Mouse (Mus musculus) hindbrain, embryonic 14.5 days (tissue): ENCODE measurements around the gene Otub2. TPM values are rescaled to one million over a fixed set of nuclear protein-coding genes. Genes with fewer than 3 reads are reported as not detected.

Source experiments
- ATAC-seq: fragments of 200-750 bp; cut with Nextera tagmentation; 2 replicates; pipeline ENCODE4 v1.8.0; 2017; ENCODE audit warnings: moderate number of reproducible peaks, mild to moderate bottlenecking, moderate TSS enrichment, moderate library complexity; ENCODE audit not compliant: low FRiP score
- DNase-seq: peaks from one replicate; pipeline ENCODE4 v3.0.0-alpha.2; 2015; ENCODE audit warnings: low spot score
- H3K27ac ChIP-seq: fragments of 300-500 bp; sonication (generic); 2 replicates; pipeline ENCODE4 v1.5.1; 2014; ENCODE audit warnings: mild to moderate bottlenecking, moderate library complexity
- H3K27me3 ChIP-seq: fragments of 300-500 bp; sonication (generic); 2 replicates; pipeline ENCODE4 v1.6.1; 2014; ENCODE audit warnings: mild to moderate bottlenecking, low read length, mixed read lengths; ENCODE audit not compliant: control insufficient read depth, insufficient read depth
- H3K36me3 ChIP-seq: fragments of 300-500 bp; sonication (generic); replicated peaks from 2 replicates; pipeline ENCODE4 v1.6.1; 2014; ENCODE audit not compliant: control insufficient read depth, insufficient read depth
- H3K4me1 ChIP-seq: fragments of 300-500 bp; sonication (generic); replicated peaks from 2 replicates; pipeline ENCODE4 v1.6.1; 2014; ENCODE audit warnings: antibody characterized with exemption, low read length, mixed read lengths; ENCODE audit not compliant: control insufficient read depth, insufficient read depth
- H3K4me2 ChIP-seq: fragments of 300-500 bp; sonication (generic); replicated peaks from 2 replicates; pipeline ENCODE4 v1.6.1; 2014; ENCODE audit warnings: mild to moderate bottlenecking, moderate library complexity
- H3K4me3 ChIP-seq: fragments of 300-500 bp; sonication (generic); replicated peaks from 2 replicates; pipeline ENCODE4 v1.5.1; 2014; ENCODE audit warnings: mild to moderate bottlenecking, low read length
- H3K9ac ChIP-seq: fragments of 300-500 bp; sonication (generic); 2 replicates; pipeline ENCODE4 v1.6.1; 2014
- H3K9me3 ChIP-seq: fragments of 300-500 bp; sonication (generic); 2 replicates; pipeline ENCODE4 v1.6.1; 2016; ENCODE audit warnings: low read length; ENCODE audit not compliant: control insufficient read depth
- WGBS: fragments of 180-500 bp; shearing (Covaris S2); extraction: QIAGEN DNeasy Blood & Tissue Kit; methylation state at CpG from one replicate; pipeline ENCODE4 v1.1.7; 2014; 5-methylcytosine and 5-hydroxymethylcytosine counted together
- polyA plus RNA-seq: library from polyadenylated mRNA; unstranded; fragments of >200 nt; fragmentation: Nextera tagmentation; extraction: Ambion mirVana; gene quantifications from 2 replicates; pipeline ENCODE4 v1.2.1, GENCODE M21; 2014

Gene Otub2
- polyA plus RNA-seq, 1 experiment from 2014 or later = 23.5 TPM

- Histone ChIP-seq H3K27me3 (0 out of 2 replicates have a peak, but pooled peaks cover 6% of the 10 kb centered on the region), H3K27ac (no peak overlapping the region), H3K4me1 (0 out of 2 replicates have a peak, but pooled peaks cover 3% of the 10 kb centered on the region), H3K36me3 (no peaks in the 10 kb centered on the region), H3K4me2 (peak overlapping the region; percentile 33), H3K9ac (no peak overlapping the region), H3K9me3 (no peaks in the 10 kb centered on the region), H3K4me3 (no peak overlapping the region)
- peak; percentile 72 for ATAC-seq
- peak; percentile 81 for DNase-seq
- WGBS = 19% methylated on average over 18 of the region's 18 CpGs
Measured at GRCm38 (mm10) chr12:103367620-103368325, 20.7 kb upstream of the Otub2 start.

DNA sequence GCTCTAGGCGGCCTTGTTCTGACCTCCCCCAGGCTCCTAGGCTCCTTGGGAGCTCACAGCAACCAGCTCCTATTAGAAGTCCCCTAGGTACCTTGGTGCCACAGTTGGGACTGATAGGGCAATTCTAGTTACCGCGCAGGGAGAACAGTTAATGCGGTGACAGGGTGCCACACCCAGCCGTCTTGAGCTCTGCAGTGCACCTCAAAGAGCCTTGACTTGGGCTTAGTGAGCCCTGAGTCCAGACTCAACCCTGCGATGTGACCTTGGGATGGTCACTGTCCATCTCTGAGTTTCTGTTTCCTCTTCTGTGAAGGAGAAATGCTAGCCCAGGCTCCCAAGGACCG is 20.2 kb upstream of the Otub2 start:
- no peak overlapping the region for H3K27ac ChIP-seq
- no peak overlapping the region for H3K9ac ChIP-seq
- no peaks in the 10 kb centered on the region for H3K36me3 ChIP-seq
- 0 out of 2 replicates have a peak, but pooled peaks cover 3% of the 10 kb centered on the region for H3K4me1 ChIP-seq
- H3K4me3 ChIP-seq = no peak overlapping the region
- H3K9me3 ChIP-seq = no peaks in the 10 kb centered on the region
- WGBS = 82% methylated on average over 7 of the region's 7 CpGs
- 0 out of 2 replicates have a peak, but pooled peaks cover 6% of the 10 kb centered on the region for H3K27me3 ChIP-seq
- no peak overlapping the region for H3K4me2 ChIP-seq
- DNase-seq = no peak
- no peak for ATAC-seq

- H3K4me2 ChIP-seq = no peak overlapping the region
- H3K9ac ChIP-seq = no peak overlapping the region
- 0 out of 2 replicates have a peak, but pooled peaks cover 6% of the 10 kb centered on the region for H3K27me3 ChIP-seq
- DNase-seq (no peak), ATAC-seq (no peak)
- H3K27ac ChIP-seq = no peak overlapping the region
- 0 out of 2 replicates have a peak, but pooled peaks cover 3% of the 10 kb centered on the region for H3K4me1 ChIP-seq
- 68% methylated on average over 2 of the region's 2 CpGs for WGBS
- H3K36me3 ChIP-seq = no peaks in the 10 kb centered on the region
- no peaks in the 10 kb centered on the region for H3K9me3 ChIP-seq
- no peak overlapping the region for H3K4me3 ChIP-seq
Measured at GRCm38 (mm10) chr12:103368777-103369176, 19.7 kb upstream of the Otub2 start.

DNA sequence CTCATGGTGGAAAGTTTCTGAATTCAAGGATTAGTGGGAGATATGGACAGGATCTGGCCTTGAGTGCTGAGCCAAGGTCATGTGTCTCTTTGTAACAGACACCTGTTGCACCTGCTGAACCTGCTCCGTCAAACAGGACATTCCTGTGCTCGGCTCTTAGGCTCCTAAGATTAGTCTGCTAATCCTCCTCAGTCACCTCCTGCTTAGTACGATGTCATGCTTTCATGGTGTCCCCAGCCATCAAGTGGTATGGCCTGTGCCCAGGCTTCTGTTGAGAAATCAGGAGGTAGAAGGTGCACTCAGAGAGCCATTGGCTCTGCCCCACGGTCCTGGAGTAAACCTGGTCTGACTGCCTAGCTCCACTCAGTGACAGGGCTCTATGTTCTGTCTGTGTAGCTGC is 17.6 kb upstream of the Otub2 start:
- no peaks in the 10 kb centered on the region for H3K36me3 ChIP-seq
- 87% methylated on average over 4 of the region's 4 CpGs for whole genome bisulfite sequencing

DNA sequence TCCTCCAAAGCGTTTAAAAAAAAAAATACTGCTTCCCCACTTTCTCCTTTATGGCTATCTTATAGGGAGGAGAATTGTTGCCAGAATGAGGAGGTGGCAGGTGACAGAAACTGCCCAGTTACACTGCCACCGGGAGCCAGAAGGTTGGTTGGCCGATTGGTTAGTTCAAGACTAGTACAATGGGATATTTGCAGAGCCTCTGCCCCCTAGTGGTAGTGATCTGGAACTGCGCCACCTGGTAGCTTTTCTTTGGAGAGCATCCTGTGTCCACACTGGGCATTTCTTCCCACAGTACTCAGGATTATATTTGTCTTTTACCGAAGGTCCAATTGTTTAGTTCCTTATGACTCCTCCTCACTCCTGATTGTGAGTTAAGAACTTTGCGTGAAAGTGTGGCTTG is 16.8 kb upstream of the Otub2 start:
- no peak overlapping the region for H3K27ac ChIP-seq
- 0 out of 2 replicates have a peak, but pooled peaks cover 3% of the 10 kb centered on the region for H3K4me1 ChIP-seq
- no peak overlapping the region for H3K4me3 ChIP-seq
- no peaks in the 10 kb centered on the region for H3K36me3 ChIP-seq
- H3K9ac ChIP-seq = no peak overlapping the region
- peak; percentile 55 for DNase-seq
- H3K4me2 ChIP-seq = no peak overlapping the region
- H3K27me3 ChIP-seq = 0 out of 2 replicates have a peak, but pooled peaks cover 6% of the 10 kb centered on the region
- WGBS = 31% methylated on average over 6 of the region's 6 CpGs
- no peaks in the 10 kb centered on the region for H3K9me3 ChIP-seq
- ATAC-seq = no peak

More for the DNA sequence above, 17.6 kb upstream of the Otub2 start:
- no peaks in the 10 kb centered on the region for H3K9me3 ChIP-seq
- no peak overlapping the region for H3K27ac ChIP-seq
- 0 out of 2 replicates have a peak, but pooled peaks cover 3% of the 10 kb centered on the region for H3K4me1 ChIP-seq
- H3K27me3 ChIP-seq = 0 out of 2 replicates have a peak, but pooled peaks cover 6% of the 10 kb centered on the region
- no peak overlapping the region for H3K9ac ChIP-seq
- ATAC-seq (no peak), DNase-seq (no peak)
- no peak overlapping the region for H3K4me2 ChIP-seq
- H3K4me3 ChIP-seq = no peak overlapping the region

DNA sequence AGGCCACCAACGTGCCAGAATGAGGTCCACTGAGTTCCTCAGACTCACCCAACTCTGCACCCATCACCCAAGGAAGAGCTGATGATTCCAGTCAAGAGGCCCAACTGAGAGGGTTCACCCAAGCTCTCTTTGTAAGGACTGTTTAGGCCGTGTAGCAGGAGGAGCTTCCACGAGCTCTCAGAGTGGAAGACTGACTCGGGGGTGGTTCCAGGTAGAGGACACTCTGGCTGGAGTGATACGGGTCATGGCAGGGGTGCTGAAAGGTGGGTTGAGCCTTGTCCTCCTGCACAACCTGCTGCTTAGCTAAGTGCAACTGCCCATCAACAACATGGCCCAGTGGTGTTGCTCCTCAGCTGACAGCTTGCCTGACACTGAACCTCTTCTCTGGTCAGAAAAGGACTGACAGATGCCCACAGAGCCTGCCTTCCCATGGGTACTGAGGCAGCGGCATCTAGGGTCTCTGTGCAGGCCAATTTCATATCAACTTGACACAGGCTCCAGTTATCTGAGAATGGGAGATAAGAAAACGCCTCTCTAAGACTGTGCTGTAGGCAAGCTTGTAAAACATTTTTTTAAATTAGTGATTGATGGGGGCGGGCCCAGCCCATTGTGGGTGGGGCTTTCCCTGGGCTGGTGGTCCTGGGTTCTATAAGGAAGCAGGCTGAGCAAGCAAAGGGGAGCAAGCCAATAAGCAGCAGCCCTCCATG is 14.8 kb upstream of the Otub2 start:
- DNase-seq (no peak), ATAC-seq (no peak)
- H3K27ac ChIP-seq = no peak overlapping the region
- H3K4me2 ChIP-seq = no peak overlapping the region
- H3K36me3 ChIP-seq = no peaks in the 10 kb centered on the region
- H3K9me3 ChIP-seq = no peaks in the 10 kb centered on the region
- H3K4me1 ChIP-seq = no peaks in the 10 kb centered on the region
- WGBS = 80% methylated on average over 8 of the region's 8 CpGs
- no peak overlapping the region for H3K4me3 ChIP-seq
- H3K27me3 ChIP-seq = 0 out of 2 replicates have a peak, but pooled peaks cover under 1% of the 10 kb centered on the region
- H3K9ac ChIP-seq = no peak overlapping the region

DNA sequence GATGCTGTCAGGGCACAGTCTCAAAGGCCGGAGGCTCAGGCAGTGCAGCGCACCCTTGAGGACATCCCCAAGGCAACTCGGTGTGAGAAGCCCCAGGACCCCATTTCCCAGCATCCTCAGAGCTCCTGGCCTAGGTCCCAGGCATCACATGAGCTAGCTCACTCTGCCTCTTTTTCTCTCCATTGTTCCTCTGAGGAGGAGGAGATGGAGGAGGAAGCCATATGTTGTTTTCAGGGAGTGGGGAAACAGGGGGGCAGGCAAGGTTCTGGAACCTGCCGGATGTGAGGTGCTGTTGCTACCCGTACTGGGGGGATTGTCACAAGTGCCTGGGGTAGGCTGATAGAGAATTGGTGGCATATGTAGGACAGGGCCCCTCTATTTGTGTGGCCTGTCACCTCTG is 12.4 kb upstream of the Otub2 start:
- no peak overlapping the region for H3K9ac ChIP-seq
- H3K4me1 ChIP-seq = no peaks in the 10 kb centered on the region
- H3K4me2 ChIP-seq = no peak overlapping the region
- no peaks in the 10 kb centered on the region for H3K9me3 ChIP-seq
- DNase-seq = no peak
- H3K4me3 ChIP-seq = no peak overlapping the region
- no peak overlapping the region for H3K27ac ChIP-seq
- WGBS = 50% methylated on average over 5 of the region's 5 CpGs
- no peaks in the 10 kb centered on the region for H3K36me3 ChIP-seq
- no peaks in the 10 kb centered on the region for H3K27me3 ChIP-seq
- no peak for ATAC-seq

DNA sequence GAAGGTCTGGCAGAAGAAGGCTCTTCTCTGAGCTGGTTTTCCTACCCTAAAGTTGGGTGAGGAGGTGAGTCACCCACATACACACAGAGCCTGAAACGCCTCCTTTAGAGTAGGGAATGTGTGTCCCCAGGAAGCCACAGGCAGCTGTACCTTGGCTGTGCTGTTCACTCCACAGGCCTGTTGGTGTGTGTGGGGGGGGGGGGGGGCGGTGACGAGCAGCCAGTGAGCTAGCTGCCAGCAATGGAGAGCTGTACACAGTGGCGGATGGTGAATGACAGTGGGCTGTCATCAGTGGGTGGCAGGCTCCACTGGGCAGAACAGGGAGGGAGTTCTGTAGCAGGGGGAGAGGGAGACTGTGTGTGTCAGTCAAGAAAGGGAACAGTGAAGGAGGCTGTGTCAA is 11.7 kb upstream of the Otub2 start:
- no peaks in the 10 kb centered on the region for H3K27me3 ChIP-seq
- no peak overlapping the region for H3K4me3 ChIP-seq
- H3K9me3 ChIP-seq = no peaks in the 10 kb centered on the region
- H3K27ac ChIP-seq = no peak overlapping the region
- no peaks in the 10 kb centered on the region for H3K4me1 ChIP-seq
- H3K9ac ChIP-seq = no peak overlapping the region
- WGBS = 60% methylated on average over 3 of the region's 4 CpGs
- ATAC-seq (0 out of 2 replicates have a peak, but pooled peaks have one; percentile 55), DNase-seq (no peak)
- H3K4me2 ChIP-seq = no peak overlapping the region
- H3K36me3 ChIP-seq = no peaks in the 10 kb centered on the region

- H3K4me2 ChIP-seq = no peak overlapping the region
- no peak overlapping the region for H3K4me3 ChIP-seq
- WGBS = 76% methylated on average over 4 of the region's 4 CpGs
- no peak overlapping the region for H3K27ac ChIP-seq
- H3K9me3 ChIP-seq = no peaks in the 10 kb centered on the region
- H3K9ac ChIP-seq = no peak overlapping the region
- H3K27me3 ChIP-seq = no peaks in the 10 kb centered on the region
- H3K36me3 ChIP-seq = no peaks in the 10 kb centered on the region
- DNase-seq (no peak), ATAC-seq (no peak)
- no peaks in the 10 kb centered on the region for H3K4me1 ChIP-seq
Measured at GRCm38 (mm10) chr12:103380226-103380625, 8.3 kb upstream of the Otub2 start.
